Mouse (Mus musculus) embryonic fibroblast, embryonic 13.5 days (primary cell): Measurements from ENCODE around the gene Prr5.

Experiments
- CTCF ChIP-seq: IDR thresholded peaks from 2 replicates; pipeline ENCODE4 v1.5.1; 2011; ENCODE audit warnings: mild to moderate bottlenecking, control low read depth, low read length, moderate library complexity, borderline replicate concordance; ENCODE audit not compliant: insufficient read depth
- POLR2A ChIP-seq: IDR thresholded peaks from 2 replicates; pipeline ENCODE4 v1.6.1; 2011; ENCODE audit warnings: low read depth, mild to moderate bottlenecking, control low read depth, low read length, moderate library complexity

- TF ChIP-seq CTCF (no peak), POLR2A (no peak)
Observed at GRCm38 (mm10) chr15:84692645-84693044, 23.2 kb downstream of the Prr5 start.
